Mouse (Mus musculus) forebrain, embryonic 13.5 days (tissue): ENCODE results near the gene Tcea3. TPM values are rescaled to one million over a fixed set of nuclear protein-coding genes. Genes with fewer than 3 reads are reported as not detected.

Experiments
- ATAC-seq: fragments of 200-750 bp; cut with Nextera tagmentation; 2 replicates; pipeline ENCODE4 v1.8.0; 2017
- H3K27ac ChIP-seq: fragments of 300-500 bp; sonication (generic); 2 replicates; pipeline ENCODE4 v1.5.1; 2015; ENCODE audit warnings: inconsistent platforms, mild to moderate bottlenecking, moderate library complexity
- H3K27me3 ChIP-seq: fragments of 300-500 bp; sonication (generic); 2 replicates; pipeline ENCODE4 v1.6.1; 2015; ENCODE audit warnings: mild to moderate bottlenecking, inconsistent platforms
- H3K36me3 ChIP-seq: fragments of 300-500 bp; sonication (generic); 2 replicates; pipeline ENCODE4 v1.6.1; 2015; ENCODE audit warnings: mild to moderate bottlenecking, inconsistent platforms; ENCODE audit not compliant: poor library complexity, severe bottlenecking
- H3K4me1 ChIP-seq: fragments of 300-500 bp; sonication (generic); 2 replicates; pipeline ENCODE4 v1.6.1; 2015; ENCODE audit warnings: inconsistent platforms
- H3K4me2 ChIP-seq: fragments of 300-500 bp; sonication (generic); 2 replicates; pipeline ENCODE4 v1.6.1; 2015; ENCODE audit warnings: inconsistent platforms, mild to moderate bottlenecking, moderate library complexity
- H3K4me3 ChIP-seq: fragments of 300-500 bp; sonication (generic); 2 replicates; pipeline ENCODE4 v1.5.1; 2015; ENCODE audit warnings: mild to moderate bottlenecking, inconsistent platforms
- H3K9ac ChIP-seq: fragments of 300-500 bp; sonication (generic); 2 replicates; pipeline ENCODE4 v1.6.1; 2015; ENCODE audit warnings: mild to moderate bottlenecking, inconsistent platforms
- H3K9me3 ChIP-seq: fragments of 300-500 bp; sonication (generic); replicated peaks from 2 replicates; pipeline ENCODE4 v1.6.1; 2016; ENCODE audit warnings: inconsistent platforms
- WGBS: fragments of 180-500 bp; shearing (Covaris S2); methylation state at CpG from one replicate; pipeline ENCODE4 v1.1.7; 2015; 5-methylcytosine and 5-hydroxymethylcytosine counted together
- polyA plus RNA-seq: library from polyadenylated mRNA; unstranded; fragments of >200 nt; fragmentation: Nextera tagmentation; extraction: Ambion mirVana; gene quantifications from 2 replicates; pipeline ENCODE4 v1.2.1, GENCODE M21; 2015

Gene Tcea3
- polyA plus RNA-seq, 1 experiment from 2014 or later = 0.66 TPM

DNA sequence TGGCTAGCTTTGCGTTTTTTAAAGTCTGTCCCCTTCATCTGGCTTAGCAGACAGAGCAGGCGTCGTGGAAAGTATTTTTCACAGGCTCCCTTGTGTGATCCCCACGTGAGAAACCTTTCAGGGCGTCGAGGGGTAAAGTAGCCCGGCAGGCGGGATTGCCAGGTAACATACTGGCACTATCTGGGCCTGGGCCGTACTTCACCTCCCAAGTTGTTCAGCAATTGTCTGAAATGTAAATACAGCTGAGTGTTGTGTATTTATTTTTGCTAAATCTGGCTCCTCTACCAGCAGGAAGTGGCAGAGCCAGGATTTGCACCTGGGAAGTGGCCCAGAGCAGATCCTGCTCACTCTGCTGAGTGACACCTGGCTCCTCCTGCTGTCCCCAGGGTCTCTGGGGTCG, 30.5 kb upstream of the Tcea3 start:
- no peaks in the 10 kb centered on the region for H3K36me3 ChIP-seq
- ATAC-seq = no peak
- WGBS = 72% methylated on average over 10 of the region's 10 CpGs
- H3K4me3 ChIP-seq = no peak overlapping the region
- H3K27ac ChIP-seq = no peak overlapping the region
- no peaks in the 10 kb centered on the region for H3K9me3 ChIP-seq
- H3K9ac ChIP-seq = no peak overlapping the region
- H3K4me1 ChIP-seq = peaks cover 26% of the 10 kb centered on the region
- H3K4me2 ChIP-seq = no peak overlapping the region
- peaks cover 13% of the 10 kb centered on the region for H3K27me3 ChIP-seq

GRCm38 (mm10) chr4:136218595-136219214, 28.8 kb upstream of the Tcea3 start:
- peak overlapping the region; percentile 26; the same call in 1 of the 2 replicates for H3K9ac ChIP-seq
- no peaks in the 10 kb centered on the region for H3K36me3 ChIP-seq
- H3K27me3 ChIP-seq = peaks cover 13% of the 10 kb centered on the region
- H3K4me3 ChIP-seq = no peak overlapping the region
- peaks cover 30% of the 10 kb centered on the region for H3K4me1 ChIP-seq
- no peak for ATAC-seq
- 0 out of 2 replicates have a peak overlapping the region, but pooled peaks have one; percentile 5 for H3K27ac ChIP-seq
- no peaks in the 10 kb centered on the region for H3K9me3 ChIP-seq
- WGBS = 9% methylated on average over 18 of the region's 18 CpGs
- H3K4me2 ChIP-seq = peak overlapping the region; percentile 39

GRCm38 (mm10) chr4:136220133-136220775, 27.3 kb upstream of the Tcea3 start:
- Histone ChIP-seq H3K4me2 (peak overlapping the region; percentile 5; the same call in 1 of the 2 replicates), H3K4me1 (peaks cover 44% of the 10 kb centered on the region), H3K36me3 (no peaks in the 10 kb centered on the region), H3K9ac (no peak overlapping the region), H3K9me3 (no peaks in the 10 kb centered on the region), H3K27me3 (peaks cover 13% of the 10 kb centered on the region), H3K27ac (no peak overlapping the region), H3K4me3 (no peak overlapping the region)
- WGBS = 11% methylated on average over 17 of the region's 17 CpGs
- no peak for ATAC-seq

DNA sequence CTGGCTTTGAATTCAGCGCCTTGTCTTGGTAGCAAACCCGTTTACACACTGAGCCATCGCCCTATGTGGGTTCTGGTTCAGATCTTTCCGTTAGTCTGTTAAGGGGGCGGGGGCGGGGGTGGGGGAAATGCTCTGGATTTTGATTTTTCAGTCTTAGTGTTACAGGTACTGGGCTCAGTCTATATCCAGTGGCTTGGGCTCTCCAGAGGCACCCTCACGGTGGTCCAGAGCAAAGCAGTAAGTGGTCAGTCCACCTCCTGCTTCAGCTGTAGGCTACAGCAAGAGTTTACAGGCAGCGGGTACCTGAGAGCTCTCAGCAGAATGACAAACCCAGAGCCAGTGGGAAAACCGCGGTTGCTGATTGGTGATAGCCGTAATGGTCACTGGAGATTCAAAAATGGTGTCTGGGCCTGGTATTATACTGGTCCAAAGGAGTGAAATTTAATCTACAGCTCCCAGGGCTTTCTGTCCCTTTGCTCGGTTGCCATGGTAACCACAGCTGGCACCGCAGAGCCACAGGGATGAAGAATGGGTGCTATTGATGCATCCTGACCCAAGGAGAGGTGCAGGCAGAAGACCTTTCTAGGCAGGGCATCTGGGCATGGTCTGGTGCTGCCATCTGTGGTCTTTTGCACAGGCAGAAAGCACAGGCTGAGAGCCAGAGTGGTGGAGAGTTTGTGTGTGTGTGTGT, 23.8 kb upstream of the Tcea3 start:
- H3K4me3 ChIP-seq = no peak overlapping the region
- H3K27ac ChIP-seq = peak overlapping the region; percentile 76
- peaks cover 37% of the 10 kb centered on the region for H3K4me1 ChIP-seq
- H3K9me3 ChIP-seq = no peaks in the 10 kb centered on the region
- H3K9ac ChIP-seq = no peak overlapping the region
- peak; percentile 82 for ATAC-seq
- peak overlapping the region; percentile 27; the same call in 1 of the 2 replicates for H3K4me2 ChIP-seq
- H3K27me3 ChIP-seq = peaks cover 13% of the 10 kb centered on the region
- 50% methylated on average over 13 of the region's 13 CpGs for WGBS
- H3K36me3 ChIP-seq = no peaks in the 10 kb centered on the region

GRCm38 (mm10) chr4:136224240-136224559, 23.3 kb upstream of the Tcea3 start:
- Histone ChIP-seq H3K4me3 (no peak overlapping the region), H3K9me3 (no peaks in the 10 kb centered on the region), H3K9ac (no peak overlapping the region), H3K27me3 (peaks cover 10% of the 10 kb centered on the region), H3K36me3 (no peaks in the 10 kb centered on the region), H3K4me1 (peaks cover 32% of the 10 kb centered on the region), H3K4me2 (no peak overlapping the region), H3K27ac (peak overlapping the region; percentile 76)
- WGBS = 38% methylated on average over 5 of the region's 5 CpGs
- ATAC-seq = no peak; the same call in 1 of the 2 replicates

- peaks cover 29% of the 10 kb centered on the region for H3K4me1 ChIP-seq
- 82% methylated on average over 23 of the region's 23 CpGs for WGBS
- H3K27me3 ChIP-seq = peaks cover 6% of the 10 kb centered on the region
- no peak overlapping the region for H3K9ac ChIP-seq
- H3K27ac ChIP-seq = peak overlapping the region; percentile 76
- H3K36me3 ChIP-seq = no peaks in the 10 kb centered on the region
- H3K4me2 ChIP-seq = no peak overlapping the region
- H3K9me3 ChIP-seq = no peaks in the 10 kb centered on the region
- H3K4me3 ChIP-seq = no peak overlapping the region
- ATAC-seq = no peak
Observed at GRCm38 (mm10) chr4:136224677-136225460, 22.7 kb upstream of the Tcea3 start.

GRCm38 (mm10) chr4:136227408-136227807, 20.1 kb upstream of the Tcea3 start:
- Histone ChIP-seq H3K9ac (no peak overlapping the region), H3K4me2 (no peak overlapping the region), H3K4me3 (no peak overlapping the region), H3K36me3 (no peaks in the 10 kb centered on the region), H3K27ac (no peak overlapping the region), H3K9me3 (no peaks in the 10 kb centered on the region), H3K4me1 (peaks cover 21% of the 10 kb centered on the region), H3K27me3 (no peaks in the 10 kb centered on the region)
- no peak for ATAC-seq
- WGBS = 89% methylated on average over 7 of the region's 7 CpGs

DNA sequence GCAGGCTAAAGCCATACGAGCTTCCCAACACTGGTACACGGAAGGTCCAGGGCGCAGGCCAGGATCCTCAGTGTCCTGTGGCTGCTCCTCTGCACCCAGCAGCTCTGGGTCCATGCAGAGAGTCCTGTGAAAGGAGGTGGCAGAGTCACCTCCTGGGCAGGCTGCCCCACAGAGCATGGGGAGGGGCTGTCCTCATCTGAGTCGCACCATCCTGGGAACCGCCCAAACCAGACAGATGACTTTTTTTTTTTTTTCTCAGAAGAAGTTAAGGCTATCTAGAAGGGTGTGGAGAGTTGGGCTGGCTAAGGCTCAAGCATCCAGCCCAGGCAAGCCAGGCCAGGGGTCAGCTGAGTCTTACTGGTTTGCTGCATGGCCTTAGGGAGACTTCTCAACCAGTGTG, 18.9 kb upstream of the Tcea3 start:
- no peak overlapping the region for H3K4me2 ChIP-seq
- H3K9ac ChIP-seq = no peak overlapping the region
- H3K27ac ChIP-seq = no peak overlapping the region
- H3K9me3 ChIP-seq = no peaks in the 10 kb centered on the region
- H3K4me1 ChIP-seq = peaks cover 16% of the 10 kb centered on the region
- H3K27me3 ChIP-seq = no peaks in the 10 kb centered on the region
- no peak for ATAC-seq
- no peaks in the 10 kb centered on the region for H3K36me3 ChIP-seq
- H3K4me3 ChIP-seq = no peak overlapping the region
- 85% methylated on average over 5 of the region's 5 CpGs for WGBS

GRCm38 (mm10) chr4:136238669-136239068, 8.9 kb upstream of the Tcea3 start:
- WGBS = 21% methylated on average over 13 of the region's 13 CpGs
- H3K27me3 ChIP-seq = peaks cover 37% of the 10 kb centered on the region
- no peak overlapping the region for H3K4me2 ChIP-seq

DNA sequence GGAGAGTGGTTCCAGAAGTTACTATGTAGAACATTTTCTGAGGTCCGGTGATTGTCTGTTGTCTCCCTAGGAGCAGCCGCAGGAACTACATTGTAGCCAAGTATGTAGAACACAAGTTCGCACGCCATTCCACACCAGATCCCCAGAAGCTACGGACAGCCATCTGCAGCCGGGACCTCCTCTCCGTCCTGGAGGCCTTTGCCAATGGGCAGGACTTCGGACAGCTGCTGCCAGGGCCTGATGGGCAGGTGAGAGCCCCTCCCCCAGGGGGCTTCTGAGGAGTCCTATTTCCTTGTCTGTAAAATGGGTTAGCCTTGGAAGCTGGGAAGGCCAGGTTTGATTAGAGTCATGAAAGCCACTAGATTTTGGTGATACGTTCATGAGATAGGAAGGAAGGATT, 8.4 kb upstream of the Tcea3 start:
- WGBS = 74% methylated on average over 9 of the region's 9 CpGs
- Histone ChIP-seq H3K4me3 (no peak overlapping the region), H3K4me1 (peaks cover 7% of the 10 kb centered on the region; the same call in 1 of the 2 replicates), H3K9ac (no peak overlapping the region), H3K27ac (no peak overlapping the region), H3K9me3 (0 out of 2 replicates have a peak, but pooled peaks cover 3% of the 10 kb centered on the region), H3K36me3 (no peaks in the 10 kb centered on the region), H3K4me2 (no peak overlapping the region), H3K27me3 (peaks cover 42% of the 10 kb centered on the region)
- ATAC-seq = no peak

More at GRCm38 (mm10) chr4:136238669-136239068, 8.9 kb upstream of the Tcea3 start:
- Histone ChIP-seq H3K9ac (no peak overlapping the region), H3K9me3 (0 out of 2 replicates have a peak, but pooled peaks cover 3% of the 10 kb centered on the region), H3K4me3 (no peak overlapping the region), H3K4me1 (peaks cover 7% of the 10 kb centered on the region; the same call in 1 of the 2 replicates), H3K27ac (no peak overlapping the region), H3K36me3 (no peaks in the 10 kb centered on the region)
- ATAC-seq = no peak

DNA sequence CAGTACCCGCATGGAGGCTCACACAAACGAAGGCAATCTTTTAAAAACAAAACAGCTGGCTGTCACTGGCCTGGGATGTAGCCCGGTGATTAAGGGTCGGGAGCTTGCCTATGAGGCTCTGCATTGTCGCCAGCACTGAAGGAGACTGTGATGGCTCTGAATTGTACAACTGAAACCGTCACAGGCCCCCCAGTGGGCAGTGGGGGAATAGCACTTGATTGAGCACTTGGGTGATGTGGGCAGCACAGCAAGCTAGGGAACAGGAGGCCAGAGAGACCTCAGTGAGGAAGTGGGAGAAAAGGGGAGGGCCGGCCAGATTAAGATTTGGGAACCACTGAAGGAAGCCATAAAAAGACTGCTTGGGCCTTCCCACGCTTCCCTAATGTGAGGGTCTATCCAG, 7.9 kb upstream of the Tcea3 start:
- Histone ChIP-seq H3K27me3 (peaks cover 46% of the 10 kb centered on the region), H3K27ac (no peak overlapping the region)

More for the DNA sequence above, 7.9 kb upstream of the Tcea3 start:
- Histone ChIP-seq H3K36me3 (no peaks in the 10 kb centered on the region), H3K9ac (no peak overlapping the region), H3K4me1 (peaks cover 7% of the 10 kb centered on the region; the same call in 1 of the 2 replicates), H3K9me3 (0 out of 2 replicates have a peak, but pooled peaks cover 3% of the 10 kb centered on the region), H3K4me3 (no peak overlapping the region), H3K4me2 (no peak overlapping the region)
- 0 out of 2 replicates have a peak, but pooled peaks have one; percentile 30 for ATAC-seq
- 19% methylated on average over 8 of the region's 8 CpGs for WGBS
